Mouse (Mus musculus) limb, embryonic 11.5 days (tissue): ENCODE measurements around the gene Dnajb6. TPM values are rescaled to one million over a fixed set of nuclear protein-coding genes. Genes with fewer than 3 reads are reported as not detected.

Experiments
- ATAC-seq: fragments of 200-750 bp; cut with Nextera tagmentation; 2 replicates; pipeline ENCODE4 v1.8.0; 2017; ENCODE audit warnings: low read depth; ENCODE audit not compliant: insufficient number of reproducible peaks, low FRiP score, low TSS enrichment
- DNase-seq: peaks from one replicate; pipeline ENCODE4 v3.0.0-alpha.2; 2015; ENCODE audit warnings: low spot score
- H3K27ac ChIP-seq: fragments of 300-500 bp; sonication (generic); replicated peaks from 2 replicates; pipeline ENCODE4 v1.5.1; 2014; ENCODE audit warnings: low read depth, mild to moderate bottlenecking, low read length
- H3K27me3 ChIP-seq: fragments of 300-500 bp; sonication (generic); 2 replicates; pipeline ENCODE4 v1.6.1; 2014; ENCODE audit warnings: mild to moderate bottlenecking, low read length, mixed read lengths; ENCODE audit not compliant: control insufficient read depth, insufficient read depth
- H3K36me3 ChIP-seq: fragments of 300-500 bp; sonication (generic); 2 replicates; pipeline ENCODE4 v1.6.1; 2014; ENCODE audit warnings: mild to moderate bottlenecking, low read length, moderate library complexity, mixed read lengths; ENCODE audit not compliant: control insufficient read depth, insufficient read depth
- H3K4me1 ChIP-seq: fragments of 300-500 bp; sonication (generic); 2 replicates; pipeline ENCODE4 v1.6.1; 2014; ENCODE audit warnings: low read length, mixed read lengths; ENCODE audit not compliant: control insufficient read depth, insufficient read depth
- H3K4me2 ChIP-seq: fragments of 300-500 bp; sonication (generic); 2 replicates; pipeline ENCODE4 v1.6.1; 2014; ENCODE audit warnings: low read depth, mild to moderate bottlenecking, moderate library complexity; ENCODE audit not compliant: severe bottlenecking
- H3K4me3 ChIP-seq: fragments of 300-500 bp; sonication (generic); 2 replicates; pipeline ENCODE4 v1.5.1; 2014; ENCODE audit warnings: low read depth, low read length
- H3K9ac ChIP-seq: fragments of 300-500 bp; sonication (generic); 2 replicates; pipeline ENCODE4 v1.6.1; 2014; ENCODE audit warnings: mild to moderate bottlenecking, low read length
- H3K9me3 ChIP-seq: fragments of 300-500 bp; sonication (generic); 2 replicates; pipeline ENCODE4 v1.6.1; 2016; ENCODE audit warnings: low read length; ENCODE audit not compliant: control insufficient read depth
- WGBS: fragments of 180-500 bp; shearing (Covaris S2); extraction: QIAGEN DNeasy Blood & Tissue Kit; methylation state at CpG from one replicate; pipeline ENCODE4 v1.1.7; 2014; 5-methylcytosine and 5-hydroxymethylcytosine counted together
- polyA plus RNA-seq: library from polyadenylated mRNA; unstranded; fragments of >200 nt; fragmentation: Nextera tagmentation; extraction: Ambion mirVana; gene quantifications from 2 replicates; pipeline ENCODE4 v1.2.1, GENCODE M21; 2014

Gene Dnajb6
- polyA plus RNA-seq, 1 experiment from 2014 or later = 200 TPM

GRCm38 (mm10) chr5:29862388-29862787 is 126.9 kb downstream of the Dnajb6 start:
- Histone ChIP-seq H3K4me2 (no peak overlapping the region), H3K4me1 (no peaks in the 10 kb centered on the region), H3K36me3 (no peaks in the 10 kb centered on the region), H3K27ac (no peak overlapping the region), H3K4me3 (no peak overlapping the region), H3K27me3 (no peaks in the 10 kb centered on the region), H3K9me3 (no peaks in the 10 kb centered on the region), H3K9ac (no peak overlapping the region)
- WGBS = 93% methylated on average over 5 of the region's 5 CpGs
- DNase-seq (no peak), ATAC-seq (no peak)

- Histone ChIP-seq H3K36me3 (no peaks in the 10 kb centered on the region), H3K4me2 (no peak overlapping the region), H3K27ac (no peak overlapping the region), H3K9ac (no peak overlapping the region), H3K9me3 (no peaks in the 10 kb centered on the region), H3K27me3 (no peaks in the 10 kb centered on the region), H3K4me3 (no peak overlapping the region), H3K4me1 (no peaks in the 10 kb centered on the region)
- ATAC-seq (no peak), DNase-seq (no peak)
- WGBS = 83% methylated on average over 4 of the region's 4 CpGs
Observed at GRCm38 (mm10) chr5:29864291-29864737, 128.8 kb downstream of the Dnajb6 start.

- Histone ChIP-seq H3K4me1 (no peaks in the 10 kb centered on the region), H3K9ac (no peak overlapping the region), H3K9me3 (no peaks in the 10 kb centered on the region), H3K27me3 (no peaks in the 10 kb centered on the region), H3K4me3 (no peak overlapping the region), H3K36me3 (no peaks in the 10 kb centered on the region), H3K4me2 (no peak overlapping the region), H3K27ac (no peak overlapping the region)
- 83% methylated on average over 4 of the region's 4 CpGs for WGBS
- ATAC-seq = no peak
- no peak for DNase-seq
Observed at GRCm38 (mm10) chr5:29864994-29865393, 129.5 kb downstream of the Dnajb6 start.

Other genes starting within 250 kb of the Dnajb6 start
- 31.9 and 34.5 TPM in 2 replicates for gene Ube3c, start 166.4 kb upstream of the Dnajb6 start, polyA plus RNA-seq
- gene Gm5129, start 248 bp downstream of the Dnajb6 start, polyA plus RNA-seq = 1.2 TPM in 1 of 2 replicates, not detected in the other